Mouse (Mus musculus) hindbrain, embryonic 11.5 days (tissue): ENCODE measurements around the gene Pars2. TPM values are rescaled to one million over a fixed set of nuclear protein-coding genes. Genes with fewer than 3 reads are reported as not detected.

Experiments used
- ATAC-seq: fragments of 200-750 bp; cut with Nextera tagmentation; 2 replicates; pipeline ENCODE4 v1.8.0; 2017; ENCODE audit warnings: mild to moderate bottlenecking, moderate TSS enrichment, moderate library complexity; ENCODE audit not compliant: low FRiP score
- DNase-seq: peaks from one replicate; pipeline ENCODE4 v3.0.0-alpha.2; 2015; ENCODE audit warnings: low spot score
- H3K27ac ChIP-seq: fragments of 300-500 bp; sonication (generic); 2 replicates; pipeline ENCODE4 v1.5.1; 2014; ENCODE audit warnings: mild to moderate bottlenecking, low read depth, low read length
- H3K27me3 ChIP-seq: fragments of 300-500 bp; sonication (generic); 2 replicates; pipeline ENCODE4 v1.6.1; 2014; ENCODE audit warnings: mild to moderate bottlenecking, low read length, moderate library complexity, mixed read lengths; ENCODE audit not compliant: control insufficient read depth, insufficient read depth
- H3K36me3 ChIP-seq: fragments of 300-500 bp; sonication (generic); 2 replicates; pipeline ENCODE4 v1.6.1; 2014; ENCODE audit warnings: mild to moderate bottlenecking, low read length, moderate library complexity, mixed read lengths; ENCODE audit not compliant: control insufficient read depth, insufficient read depth
- H3K4me1 ChIP-seq: fragments of 300-500 bp; sonication (generic); replicated peaks from 2 replicates; pipeline ENCODE4 v1.6.1; 2014; ENCODE audit warnings: low read length, mixed read lengths; ENCODE audit not compliant: control insufficient read depth, insufficient read depth
- H3K4me2 ChIP-seq: fragments of 300-500 bp; sonication (generic); replicated peaks from 2 replicates; pipeline ENCODE4 v1.6.1; 2014; ENCODE audit warnings: mild to moderate bottlenecking, low read depth, low read length
- H3K4me3 ChIP-seq: fragments of 300-500 bp; sonication (generic); 2 replicates; pipeline ENCODE4 v1.5.1; 2014; ENCODE audit warnings: low read depth, low read length
- H3K9ac ChIP-seq: fragments of 300-500 bp; sonication (generic); 2 replicates; pipeline ENCODE4 v1.6.1; 2014; ENCODE audit warnings: low read depth, low read length
- H3K9me3 ChIP-seq: fragments of 300-500 bp; sonication (generic); 2 replicates; pipeline ENCODE4 v1.6.1; 2016; ENCODE audit warnings: low read length; ENCODE audit not compliant: control insufficient read depth
- WGBS: fragments of 180-500 bp; shearing (Covaris S2); extraction: QIAGEN DNeasy Blood & Tissue Kit; methylation state at CpG from one replicate; pipeline ENCODE4 v1.1.7; 2014; 5-methylcytosine and 5-hydroxymethylcytosine counted together
- polyA plus RNA-seq: library from polyadenylated mRNA; unstranded; fragments of >200 nt; fragmentation: Nextera tagmentation; extraction: Ambion mirVana; gene quantifications from 2 replicates; pipeline ENCODE4 v1.2.1, GENCODE M21; 2014

Gene Pars2
- polyA plus RNA-seq, 1 experiment from 2014 or later = 9.6 TPM

DNA sequence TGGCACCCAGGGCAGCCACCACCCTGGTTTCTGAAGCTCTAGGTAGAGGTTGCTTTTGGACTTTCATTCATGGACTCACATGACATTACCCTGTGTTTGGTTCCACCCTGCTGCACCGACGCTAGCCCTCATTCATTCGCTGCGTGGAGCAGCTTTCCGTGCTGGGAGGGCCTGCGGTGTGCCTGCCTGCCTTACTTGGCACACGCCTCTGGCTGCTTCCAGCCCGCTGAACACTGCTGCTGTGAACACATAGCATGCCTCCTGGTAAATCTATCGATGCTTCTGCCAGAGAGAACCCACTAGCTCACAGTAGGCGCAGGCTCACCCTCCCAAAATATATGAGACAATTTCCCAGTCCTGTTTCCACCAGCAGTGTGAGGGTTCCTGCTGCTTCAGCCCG, 53.5 kb downstream of the Pars2 start:
- Histone ChIP-seq H3K27me3 (no peaks in the 10 kb centered on the region), H3K36me3 (no peaks in the 10 kb centered on the region), H3K9me3 (no peaks in the 10 kb centered on the region), H3K4me3 (no peak overlapping the region), H3K9ac (no peak overlapping the region), H3K4me1 (no peaks in the 10 kb centered on the region), H3K4me2 (no peak overlapping the region), H3K27ac (no peak overlapping the region)
- DNase-seq (no peak), ATAC-seq (no peak)
- 73% methylated on average over 11 of the region's 11 CpGs for WGBS

Other genes with a start within 250 kb of the Pars2 start
- 0.68 and 0.81 TPM in 2 replicates for gene Pcsk9, start 186.7 kb upstream of the Pars2 start, polyA plus RNA-seq
- not detected in 2 replicates for gene Bsnd, start 158.8 kb upstream of the Pars2 start, polyA plus RNA-seq
- 29.6 and 34.9 TPM in 2 replicates for gene Dhcr24, start 90.0 kb upstream of the Pars2 start, polyA plus RNA-seq
- gene Lexm, start 33.8 kb upstream of the Pars2 start, polyA plus RNA-seq = 0.17 and 0.19 TPM in 2 replicates
- gene Ttc22, start 28.6 kb upstream of the Pars2 start, polyA plus RNA-seq = 0.08 and 0.13 TPM in 2 replicates
- 78.5 and 95.4 TPM in 2 replicates for gene Ttc4, start 27.9 kb downstream of the Pars2 start, polyA plus RNA-seq
- 0.25 TPM in 1 of 2 replicates, not detected in the other for gene Mroh7, start 79.9 kb downstream of the Pars2 start, polyA plus RNA-seq
- gene Fam151a, start 82.8 kb downstream of the Pars2 start, polyA plus RNA-seq = not detected in 2 replicates
- gene Acot11, start 153.9 kb downstream of the Pars2 start, polyA plus RNA-seq = 1.4 and 1.7 TPM in 2 replicates